Mouse (Mus musculus): ENCODE data around the gene Pih1d1.

The Pih1d1 gene

GRCm38 (mm10) chr7:45193406-45193805, 39.3 kb downstream of the Pih1d1 start:
- DNase-seq (ENCODE audit: low spot score), result no peak

DNA sequence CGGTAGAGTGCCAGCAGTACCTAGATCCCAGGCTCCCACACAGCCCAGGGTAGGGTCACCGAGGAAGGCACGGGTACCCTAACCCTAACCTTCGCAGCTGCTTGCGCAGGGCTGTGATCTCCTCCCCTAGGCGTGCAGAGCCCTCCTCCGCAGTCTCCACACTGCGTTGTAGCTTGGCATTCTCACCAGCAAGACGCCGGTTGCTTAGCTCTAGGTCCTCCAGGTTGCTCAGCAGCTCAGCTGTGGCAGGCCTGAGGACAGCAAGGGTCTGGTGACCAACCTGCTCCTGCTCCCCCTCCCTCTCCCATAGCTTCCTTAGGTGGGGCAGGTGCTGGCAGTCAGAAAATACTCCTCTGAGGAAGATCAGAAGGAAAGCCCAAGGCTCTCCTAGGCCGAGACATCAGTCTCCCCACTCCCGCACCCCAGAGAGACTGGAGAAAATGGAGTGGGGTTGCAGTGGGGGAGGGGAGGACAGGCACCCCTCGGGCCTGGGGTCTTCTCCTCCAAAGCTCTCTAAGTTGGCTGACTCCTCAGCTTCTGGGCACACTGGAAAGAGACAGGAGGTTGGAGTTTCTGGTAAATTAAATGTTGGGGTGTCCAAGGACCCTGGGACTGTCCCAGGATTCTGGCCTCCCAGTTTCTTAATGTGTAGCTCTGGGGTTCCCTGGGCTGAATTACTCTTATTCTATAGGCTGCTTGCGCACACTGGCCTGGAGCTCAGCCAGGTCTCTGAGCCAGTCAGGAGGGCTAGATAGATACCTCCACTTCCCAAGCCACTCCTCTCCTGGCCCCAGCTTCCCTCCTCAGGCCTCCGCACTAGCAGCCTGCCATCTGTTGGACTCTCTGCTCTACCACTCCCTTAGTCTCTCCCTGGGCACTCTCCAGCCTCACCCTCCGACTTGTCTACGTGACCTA, 40.0 kb downstream of the Pih1d1 start:
- no peak for DNase-seq (ENCODE audit: low spot score)

- DNase-seq (ENCODE audit: low spot score), result no peak
Observed at GRCm38 (mm10) chr7:45195341-45196175, 41.5 kb downstream of the Pih1d1 start.

DNA sequence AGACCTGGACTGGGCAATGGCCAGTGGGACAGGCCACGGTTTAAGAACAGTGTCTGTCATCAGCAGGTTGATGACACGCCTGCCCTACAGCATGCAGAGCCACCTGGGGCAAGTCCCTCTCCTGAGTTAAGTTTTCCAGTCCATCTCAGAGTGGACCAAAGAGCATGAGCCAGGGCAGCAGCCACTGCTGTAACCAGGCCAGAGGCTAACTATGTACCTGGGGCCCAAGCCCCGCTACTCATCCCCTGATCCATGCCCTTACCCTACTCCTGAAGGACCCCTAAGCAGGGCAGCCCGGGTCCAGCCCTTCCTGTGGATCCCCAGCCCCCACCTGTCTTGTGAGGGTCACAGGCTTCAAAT, 42.1 kb downstream of the Pih1d1 start:
- DNase-seq (ENCODE audit: low spot score), result no peak

- DNase-seq (ENCODE audit: low spot score), result no peak
Observed at GRCm38 (mm10) chr7:45196994-45197393, 42.9 kb downstream of the Pih1d1 start.

- peak; percentile 78 for DNase-seq (ENCODE audit: low spot score)
Observed at GRCm38 (mm10) chr7:45198435-45198834, 44.3 kb downstream of the Pih1d1 start.

- no peak for DNase-seq (ENCODE audit: low spot score)
Observed at GRCm38 (mm10) chr7:45198961-45199360, 44.9 kb downstream of the Pih1d1 start.

- no peak for DNase-seq (ENCODE audit: low spot score)
Observed at GRCm38 (mm10) chr7:45202654-45203053, 48.6 kb downstream of the Pih1d1 start.

DNA sequence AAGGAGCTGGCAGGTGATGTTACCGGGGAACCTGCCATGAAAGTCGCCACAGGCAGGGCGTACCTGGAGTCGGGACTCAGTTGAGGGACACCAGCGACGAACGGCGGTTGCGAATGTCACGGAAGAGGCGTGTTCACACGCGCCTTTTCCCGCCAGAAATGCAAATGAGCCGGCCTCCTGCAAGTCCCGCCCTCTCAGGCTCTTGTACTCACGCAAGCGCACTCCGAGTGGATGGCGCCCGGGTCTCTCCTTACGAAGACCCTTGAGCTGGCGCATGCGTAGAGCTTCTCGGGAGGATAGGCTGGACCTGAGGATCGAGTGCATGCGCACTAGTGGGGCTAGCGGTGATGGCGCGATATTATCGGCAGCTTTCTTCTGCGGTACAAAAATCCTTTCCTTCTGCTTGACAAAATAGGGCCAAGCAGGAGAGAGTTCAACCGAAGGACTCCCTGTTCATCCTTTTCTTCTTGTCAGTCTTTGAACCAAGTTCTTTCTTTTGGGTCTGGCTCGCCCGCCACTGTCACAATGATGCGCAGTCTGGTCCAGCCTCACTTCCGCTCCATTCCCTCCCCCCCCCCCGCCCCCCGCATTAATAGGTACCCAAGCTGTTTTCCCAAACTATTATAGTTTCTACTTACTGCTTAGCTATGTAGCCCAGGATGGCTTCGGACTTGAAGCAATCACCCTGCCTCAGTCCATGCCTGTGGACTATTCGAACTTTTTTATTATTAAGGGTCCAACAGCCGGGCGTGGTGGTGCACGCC, 50.5 kb downstream of the Pih1d1 start, which contains the start of gene Ccdc155:
Gene Ccdc155 (minus strand): TSS at position 513 of the 764 bp plus-strand sequence.
- peak; percentile 94 for DNase-seq (ENCODE audit: low spot score)

DNA sequence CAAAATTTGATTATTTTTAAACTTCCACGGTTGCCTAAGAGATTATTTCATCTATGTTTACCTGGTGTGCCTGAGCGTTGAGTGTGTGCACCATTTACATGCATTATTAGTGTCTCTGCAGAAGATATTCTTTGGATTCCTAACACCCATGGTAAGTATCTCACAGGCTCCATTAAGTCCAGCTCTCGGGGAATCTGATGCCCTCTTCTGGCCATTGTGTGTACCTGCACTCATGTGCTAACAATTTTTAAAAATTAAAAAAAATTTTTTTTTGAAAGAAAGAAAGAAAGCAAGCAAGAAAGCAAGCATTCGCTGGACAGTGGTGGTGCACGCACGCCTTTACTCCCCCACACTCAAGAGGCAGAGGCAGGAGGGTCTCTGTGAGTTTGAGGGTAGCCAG, 54.2 kb downstream of the Pih1d1 start:
- DNase-seq (ENCODE audit: low spot score), result no peak

Data from lung, postnatal 25 days (tissue).